Mouse (Mus musculus) erythroid progenitor cell, adult 5-6 weeks (primary cell): Measurements from ENCODE around the gene Icmt. TPM values are rescaled to one million over a fixed set of nuclear protein-coding genes. Genes with fewer than 3 reads are reported as not detected.

Source experiments
- total RNA-seq, 2 experiments: library from RNA; stranded (forward) in 1 of 2; stranded (reverse) in 1 of 2; fragments of 150-400 nt in 1 of 2; fragments of 186-747, 209-891 nt in 1 of 2; gene quantifications; 2 replicates each; pipeline versions ENCODE4 v1.2.3 to v1.2.4; 2015 to 2017; ENCODE audit warnings: low replicate concordance in 2 of 2

The Icmt gene
- total RNA-seq, 2 experiments from 2014 or later = 8.0 to 14.2 TPM

Other genes with a start within 250 kb of the Icmt start
- 1.7 and 2.9 TPM in 2 replicates for gene Plekhg5, start 224.7 kb upstream of the Icmt start, total RNA-seq (2015; ENCODE audit: low replicate concordance)
- gene Plekhg5, start 224.7 kb upstream of the Icmt start, total RNA-seq (2017; ENCODE audit: low replicate concordance) = 3.5 and 5.3 TPM in 2 replicates
- not detected in 2 replicates for gene Tnfrsf25, start 181.3 kb upstream of the Icmt start, total RNA-seq (2015; ENCODE audit: low replicate concordance)
- 2.0 TPM in 1 of 2 replicates, not detected in the other for gene Tnfrsf25, start 181.3 kb upstream of the Icmt start, total RNA-seq (2017; ENCODE audit: low replicate concordance)
- gene Espn, start 144.9 kb upstream of the Icmt start, total RNA-seq (2015; ENCODE audit: low replicate concordance) = 0.72 TPM in 1 of 2 replicates, not detected in the other
- not detected in 2 replicates for gene Espn, start 144.9 kb upstream of the Icmt start, total RNA-seq (2017; ENCODE audit: low replicate concordance)
- gene Hes2, start 138.4 kb upstream of the Icmt start, total RNA-seq (2015; ENCODE audit: low replicate concordance) = not detected in 2 replicates
- not detected in 2 replicates for gene Hes2, start 138.4 kb upstream of the Icmt start, total RNA-seq (2017; ENCODE audit: low replicate concordance)
- 15.1 and 30.2 TPM in 2 replicates for gene Acot7, start 119.1 kb upstream of the Icmt start, total RNA-seq (2015; ENCODE audit: low replicate concordance)
- gene Acot7, start 119.1 kb upstream of the Icmt start, total RNA-seq (2017; ENCODE audit: low replicate concordance) = 3.7 and 3.9 TPM in 2 replicates
- gene Gpr153, start 23.0 kb upstream of the Icmt start, total RNA-seq (2015; ENCODE audit: low replicate concordance) = not detected in 2 replicates
- not detected in 2 replicates for gene Gpr153, start 23.0 kb upstream of the Icmt start, total RNA-seq (2017; ENCODE audit: low replicate concordance)
- gene Hes3, start 5.6 kb upstream of the Icmt start, total RNA-seq (2015; ENCODE audit: low replicate concordance) = not detected in 2 replicates
- not detected in 2 replicates for gene Hes3, start 5.6 kb upstream of the Icmt start, total RNA-seq (2017; ENCODE audit: low replicate concordance)
- not detected in 2 replicates for gene Rnf207, start 21.8 kb downstream of the Icmt start, total RNA-seq (2015; ENCODE audit: low replicate concordance)
- not detected in 2 replicates for gene Rnf207, start 21.8 kb downstream of the Icmt start, total RNA-seq (2017; ENCODE audit: low replicate concordance)
- 429 and 481 TPM in 2 replicates for gene Rpl22, start 28.5 kb downstream of the Icmt start, total RNA-seq (2015; ENCODE audit: low replicate concordance)
- 506 and 514 TPM in 2 replicates for gene Rpl22, start 28.5 kb downstream of the Icmt start, total RNA-seq (2017; ENCODE audit: low replicate concordance)
- not detected in 2 replicates for gene Chd5, start 41.4 kb downstream of the Icmt start, total RNA-seq (2015; ENCODE audit: low replicate concordance)
- not detected in 2 replicates for gene Chd5, start 41.4 kb downstream of the Icmt start, total RNA-seq (2017; ENCODE audit: low replicate concordance)
- 8.8 TPM in 1 of 2 replicates, not detected in the other for gene Nphp4, start 179.5 kb downstream of the Icmt start, total RNA-seq (2015; ENCODE audit: low replicate concordance)
- not detected in 2 replicates for gene Nphp4, start 179.5 kb downstream of the Icmt start, total RNA-seq (2017; ENCODE audit: low replicate concordance)
- gene Kcnab2, start 180.6 kb downstream of the Icmt start, total RNA-seq (2015; ENCODE audit: low replicate concordance) = 5.0 and 8.6 TPM in 2 replicates
- 8.9 and 10.9 TPM in 2 replicates for gene Kcnab2, start 180.6 kb downstream of the Icmt start, total RNA-seq (2017; ENCODE audit: low replicate concordance)